Mouse (Mus musculus): ENCODE measurements at regions not wholly inside any gene's neighbourhood (a gene's known extent, or its start where the extent isn't known, plus 50 kb on each side); places are given as distances from the start of the nearest gene placed in this dataset.

DNA sequence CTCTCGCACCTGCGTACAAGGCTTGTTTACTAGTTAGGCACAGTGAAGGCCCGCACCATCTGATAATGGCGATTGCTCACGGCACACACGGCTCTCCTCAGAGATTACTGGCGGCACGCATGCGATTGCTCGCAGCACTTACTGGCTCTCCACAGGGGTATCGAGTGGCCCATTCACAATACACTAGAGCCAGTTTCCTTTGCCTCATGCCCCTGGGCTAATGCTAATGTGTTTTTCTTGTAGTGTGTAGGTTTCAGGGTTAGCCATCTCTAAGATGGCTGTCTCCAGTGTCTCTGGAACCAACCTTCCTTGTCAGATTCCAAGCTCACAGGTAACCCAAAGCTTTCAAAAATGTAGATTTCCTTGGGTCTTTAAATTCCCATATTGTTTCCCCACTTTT lies 78.1 kb upstream of the Foxn2 start:
- TF ChIP-seq CTCF (IDR thresholded peaks at IDR 0.05; ENCODE audit: low read depth) (no peak), EP300 (optimal IDR thresholded peaks at IDR 0.05) (no peak)

All from stomach, postnatal 0 days (tissue).